Mouse (Mus musculus) liver, adult 10 weeks (tissue): ENCODE results near the gene Ccr7. TPM values are rescaled to one million over a fixed set of nuclear protein-coding genes. Genes with fewer than 3 reads are reported as not detected.

Source experiments
- polyA plus RNA-seq: library from polyadenylated mRNA; stranded (reverse); fragments of 350-450 nt; fragmentation: Illumina TruSeq; extraction: RNeasy Lipid Tissue Mini Kit (QIAGEN cat#74804); gene quantifications from one replicate; pipeline ENCODE4 v1.2.3, GENCODE M21; 2014; ENCODE audit warnings: low read depth, low replicate concordance

Ccr7 gene
- 0.32 TPM for polyA plus RNA-seq

DNA sequence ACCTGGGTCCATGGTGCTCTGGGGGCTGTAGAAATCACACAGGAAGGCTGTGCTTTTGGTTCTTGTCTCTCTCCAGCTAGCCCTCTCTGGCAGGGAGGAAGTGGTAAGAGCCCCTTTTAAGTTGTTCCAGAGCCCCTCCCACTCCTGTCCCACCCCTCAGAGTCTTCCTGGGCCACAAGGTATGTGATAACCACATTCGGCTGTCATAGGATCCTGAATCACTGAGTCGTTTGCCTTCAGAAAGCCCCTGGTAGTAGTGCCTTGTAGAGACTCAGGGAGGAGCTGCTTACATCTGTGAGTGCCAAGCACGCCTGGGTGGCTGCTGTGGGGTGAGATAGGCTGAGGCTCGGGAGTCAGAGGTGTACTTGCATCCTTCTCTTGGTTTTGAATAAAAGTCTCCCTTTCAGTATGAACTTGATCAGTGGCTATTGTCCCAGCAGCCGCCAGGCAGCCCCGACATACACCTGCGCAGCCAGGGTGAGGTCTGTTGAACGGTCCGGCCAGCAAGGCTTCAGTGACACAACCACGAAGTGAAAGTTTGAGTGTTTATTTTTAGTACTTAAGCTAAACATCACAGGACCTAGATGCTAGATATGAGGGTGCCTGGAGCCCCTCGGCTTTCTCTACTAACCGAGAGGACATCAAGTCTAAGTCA, at the start of gene Ccr7:
Gene Ccr7 (minus strand): TSS at position 91 of the 655 bp plus-strand sequence.

Other genes starting within 250 kb of the Ccr7 start
- gene Cdc6, start 247.3 kb downstream of the Ccr7 start, polyA plus RNA-seq = 0.08 TPM
- gene Rara, start 227.3 kb downstream of the Ccr7 start, polyA plus RNA-seq = 1.1 TPM
- gene Gjd3, start 172.1 kb downstream of the Ccr7 start, polyA plus RNA-seq = not detected
- 0.58 TPM for gene Top2a, start 130.9 kb downstream of the Ccr7 start, polyA plus RNA-seq
- gene Igfbp4, start 113.8 kb downstream of the Ccr7 start, polyA plus RNA-seq = 267 TPM
- 0.08 TPM for gene Tns4, start 65.8 kb downstream of the Ccr7 start, polyA plus RNA-seq
- 48.9 TPM for gene Smarce1, start 75.9 kb upstream of the Ccr7 start, polyA plus RNA-seq
- gene Krt222, start 89.0 kb upstream of the Ccr7 start, polyA plus RNA-seq = not detected
- gene Krt24, start 130.2 kb upstream of the Ccr7 start, polyA plus RNA-seq = not detected
- gene Krt25, start 167.9 kb upstream of the Ccr7 start, polyA plus RNA-seq = not detected
- not detected for gene Krt26, start 182.9 kb upstream of the Ccr7 start, polyA plus RNA-seq
- gene Krt27, start 196.0 kb upstream of the Ccr7 start, polyA plus RNA-seq = not detected
- gene Krt28, start 219.8 kb upstream of the Ccr7 start, polyA plus RNA-seq = not detected
- gene Krt10, start 234.3 kb upstream of the Ccr7 start, polyA plus RNA-seq = 6.3 TPM